Mouse (Mus musculus): ENCODE results near the gene Pcp4l1.
"Not testable (repeated sequence)": the region's sequence is repeated elsewhere in the genome, so short reads cannot be mapped to it uniquely, and the experiment has no call there.

Gene Pcp4l1

GRCm38 (mm10) chr1:171137486-171138155, 58.4 kb downstream of the Pcp4l1 start:
- not testable (repeated sequence) for DNase-seq (ENCODE audit: low spot score)

- no peak for DNase-seq (ENCODE audit: low spot score)
Observed at GRCm38 (mm10) chr1:171135600-171135999, 60.5 kb downstream of the Pcp4l1 start.

- no peak for DNase-seq (ENCODE audit: low spot score)
Observed at GRCm38 (mm10) chr1:171130971-171131370, 65.1 kb downstream of the Pcp4l1 start.

GRCm38 (mm10) chr1:171129251-171129650, 66.8 kb downstream of the Pcp4l1 start:
- DNase-seq (ENCODE audit: low spot score), result no peak

GRCm38 (mm10) chr1:171124398-171124797, 71.7 kb downstream of the Pcp4l1 start:
- no peak for DNase-seq (ENCODE audit: low spot score)
